Mouse (Mus musculus): ENCODE data around the gene Gm20696.

DNA sequence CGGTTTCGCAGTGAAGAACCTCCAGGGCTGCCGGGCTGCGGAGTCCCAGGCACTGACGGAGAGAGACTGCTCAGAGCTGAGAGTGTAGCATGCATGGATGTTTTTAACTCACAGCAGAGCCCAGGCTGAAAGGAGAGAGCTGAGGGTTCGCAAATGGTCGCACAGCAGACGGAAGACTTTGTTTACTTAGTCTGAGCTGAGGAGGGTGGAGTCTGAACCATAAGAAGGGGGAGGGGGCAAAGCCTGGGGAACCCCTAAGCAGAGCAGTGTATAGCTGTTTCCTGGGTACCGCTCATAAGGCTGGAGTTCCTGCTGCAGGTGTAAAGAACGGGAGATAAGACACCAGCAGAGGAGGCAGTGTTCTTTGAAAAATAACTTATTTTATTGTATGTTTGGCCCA lies 20.3 kb downstream of the Gm20696 start:
- TF ChIP-seq HCFC1 (IDR thresholded peaks at IDR 0.05; ENCODE audit: borderline replicate concordance, insufficient read depth, low read length) (no peak), ZNF384 (IDR thresholded peaks at IDR 0.05; ENCODE audit: low read depth, low read length) (no peak), MAFK (IDR thresholded peaks at IDR 0.05; ENCODE audit: insufficient read depth, low read depth, low read length) (no peak), CHD2 (IDR thresholded peaks at IDR 0.05; ENCODE audit: low read depth, low read length) (no peak), ZC3H11A (IDR thresholded peaks at IDR 0.05; ENCODE audit: borderline replicate concordance, low read depth, low read length) (no peak)
